Mouse (Mus musculus) hematopoietic stem cell, adult 5-6 weeks (primary cell): ENCODE data around the gene Canx. TPM values are rescaled to one million over a fixed set of nuclear protein-coding genes. Genes with fewer than 3 reads are reported as not detected.

ENCODE experiments used
- ATAC-seq, 2 experiments: fragments of 125-278 bp in 1 of 2; replicated peaks in 1 of 2; 2 replicates each; pipeline ENCODE4 v1.8.0; 2016 to 2017; ENCODE audit warnings: inconsistent platforms in 2 of 2, mild to moderate bottlenecking in 2 of 2, moderate number of reproducible peaks in 2 of 2, low read depth in 1 of 2, moderate TSS enrichment in 1 of 2; ENCODE audit not compliant: low FRiP score in 2 of 2, poor library complexity in 2 of 2, severe bottlenecking in 2 of 2, insufficient read depth in 1 of 2, low TSS enrichment in 1 of 2
- total RNA-seq: library from RNA; stranded (forward); fragments of 172-1452, 232-1000 nt; gene quantifications from 2 replicates; pipeline ENCODE4 v1.2.3, GENCODE M21; 2017

The Canx gene
- total RNA-seq, 1 experiment from 2014 or later: 931 TPM

GRCm38 (mm10) chr11:50290486-50291225 is 34.8 kb downstream of the Canx start:
- no peak for ATAC-seq

GRCm38 (mm10) chr11:50286428-50286827 is 39.0 kb downstream of the Canx start:
- peak; percentile 53 to 58; a peak in 3 of 4 replicates for ATAC-seq

GRCm38 (mm10) chr11:50285696-50286095 is 39.8 kb downstream of the Canx start:
- ATAC-seq: no peak

- no peak; a peak in 1 of 4 replicates for ATAC-seq
Measured at GRCm38 (mm10) chr11:50285263-50285662, 40.2 kb downstream of the Canx start.

GRCm38 (mm10) chr11:50280053-50280452 is 45.4 kb downstream of the Canx start:
- ATAC-seq: no peak

- no peak for ATAC-seq
Measured at GRCm38 (mm10) chr11:50279005-50279404, 46.5 kb downstream of the Canx start.

- ATAC-seq: no peak
Measured at GRCm38 (mm10) chr11:50277706-50278105, 47.8 kb downstream of the Canx start.

GRCm38 (mm10) chr11:50277025-50277424 is 48.4 kb downstream of the Canx start:
- no peak for ATAC-seq

GRCm38 (mm10) chr11:50275568-50276151 is 49.8 kb downstream of the Canx start:
- ATAC-seq: peak; percentile 75 to 76

GRCm38 (mm10) chr11:50275077-50275476 is 50.4 kb downstream of the Canx start:
- ATAC-seq: no peak

- ATAC-seq: no peak
Measured at GRCm38 (mm10) chr11:50272819-50273218, 52.7 kb downstream of the Canx start.

GRCm38 (mm10) chr11:50269885-50270284 is 55.6 kb downstream of the Canx start:
- no peak for ATAC-seq

GRCm38 (mm10) chr11:50269163-50269562 is 56.3 kb downstream of the Canx start:
- ATAC-seq: no peak

GRCm38 (mm10) chr11:50266997-50267396 is 58.5 kb downstream of the Canx start:
- ATAC-seq: no peak

- ATAC-seq: no peak
Measured at GRCm38 (mm10) chr11:50265931-50266330, 59.5 kb downstream of the Canx start.

GRCm38 (mm10) chr11:50263198-50263597 is 62.3 kb downstream of the Canx start:
- no peak for ATAC-seq

- ATAC-seq: peak; percentile 68 to 70
Measured at GRCm38 (mm10) chr11:50262020-50262419, 63.5 kb downstream of the Canx start.

GRCm38 (mm10) chr11:50258310-50258709 is 67.2 kb downstream of the Canx start:
- ATAC-seq: no peak

- ATAC-seq: peak; percentile 57 to 67; a peak in 3 of 4 replicates
Measured at GRCm38 (mm10) chr11:50256615-50257014, 68.9 kb downstream of the Canx start.
